Mouse (Mus musculus) Patski (cell line): ENCODE data around the gene Slc35b2. TPM values are rescaled to one million over a fixed set of nuclear protein-coding genes. Genes with fewer than 3 reads are reported as not detected.

ENCODE experiments used
- ATAC-seq: fragments of 100-300 bp; one replicate; pipeline ENCODE4 v1.8.0; 2021
- CTCF ChIA-PET: fragments of 350-600 bp; sonication (Branson Sonifier 250); formaldehyde crosslinking; loops from one replicate; lab custom pipeline; 2022; ENCODE audit warnings: inconsistent platforms; lab: Charles Lee
- POLR2A ChIA-PET: fragments of 350-600 bp; sonication (Branson Sonifier 250); formaldehyde crosslinking; loops from one replicate; lab custom pipeline; 2022; ENCODE audit warnings: antibody characterized with exemption, inconsistent platforms; lab: Charles Lee
- DNase-seq: peaks from one replicate; pipeline ENCODE4 v3.0.0-alpha.2; 2011; ENCODE audit warnings: low read depth, low spot score
- H3K27me3 ChIP-seq: fragments of 371-371 bp; one replicate; pipeline ENCODE4 v1.5.1; 2021
- CTCF ChIP-seq: fragments of 100-300 bp; IDR thresholded peaks from one replicate; pipeline ENCODE4 v1.5.1; 2021
- in situ Hi-C: fragments of 300-500 bp; cut with MboI; formaldehyde crosslinking; loops from 3 replicates; pipeline ENCODE4 v1.11.1; 2018; ENCODE audit warnings: low pct_unique_long_range_greater_than_20kb, mixed read lengths
- polyA plus RNA-seq: library from polyadenylated mRNA; unstranded; gene quantifications from one replicate; pipeline ENCODE4 v1.2.3, GENCODE M21; 2021

Gene Slc35b2
- polyA plus RNA-seq, 1 experiment from 2014 or later: 98.0 TPM

DNA sequence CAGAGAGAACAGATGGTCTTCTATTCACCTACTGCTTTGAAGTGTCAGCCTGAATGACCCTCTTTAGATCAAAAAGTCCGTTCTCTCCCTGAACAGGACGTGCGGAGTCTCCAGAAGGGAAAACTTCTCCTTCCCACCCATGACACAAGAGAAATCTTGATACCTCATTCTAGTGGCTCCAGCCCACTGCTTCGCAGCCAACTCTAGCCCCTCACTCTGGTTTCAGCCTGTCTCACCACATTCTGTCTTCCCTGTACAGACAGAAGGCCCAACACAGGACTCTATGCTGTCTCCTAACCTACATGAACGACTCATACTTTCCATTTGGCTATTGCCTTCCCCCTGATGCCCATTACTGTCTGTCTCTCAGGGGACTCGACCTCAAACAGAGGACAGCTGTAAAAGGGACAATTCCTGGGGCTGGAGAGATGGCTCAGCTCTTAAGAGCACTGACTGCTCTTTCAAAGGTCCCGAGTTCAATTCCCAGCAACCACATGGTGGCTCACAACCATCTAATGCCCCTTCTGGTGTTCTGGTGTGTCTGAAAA lies 12.4 kb upstream of the Slc35b2 start:
- no peak for TF ChIP-seq CTCF
- peaks cover 3% of the 10 kb centered on the region for H3K27me3 ChIP-seq
- ChIA-PET CTCF (interaction anchor here (0.6 to 2.1 kb wide), 5 partner anchors 9 to 80 kb away, joined by 3 to 6 read pairs (median 3); partner anchors contain the start of gene Aars2), POLR2A (interaction anchor here (0.7 kb wide), 1 partner anchor 73 kb away, joined by 6 read pairs; no protein-coding TSS in a partner anchor)
- in situ Hi-C loops: loop anchor here (5.0 kb wide), 2 partner anchors 44 to 74 kb away; partner anchors contain the start of genes Aars2 and Spats1
- DNase-seq: no peak
- no peak for ATAC-seq

DNA sequence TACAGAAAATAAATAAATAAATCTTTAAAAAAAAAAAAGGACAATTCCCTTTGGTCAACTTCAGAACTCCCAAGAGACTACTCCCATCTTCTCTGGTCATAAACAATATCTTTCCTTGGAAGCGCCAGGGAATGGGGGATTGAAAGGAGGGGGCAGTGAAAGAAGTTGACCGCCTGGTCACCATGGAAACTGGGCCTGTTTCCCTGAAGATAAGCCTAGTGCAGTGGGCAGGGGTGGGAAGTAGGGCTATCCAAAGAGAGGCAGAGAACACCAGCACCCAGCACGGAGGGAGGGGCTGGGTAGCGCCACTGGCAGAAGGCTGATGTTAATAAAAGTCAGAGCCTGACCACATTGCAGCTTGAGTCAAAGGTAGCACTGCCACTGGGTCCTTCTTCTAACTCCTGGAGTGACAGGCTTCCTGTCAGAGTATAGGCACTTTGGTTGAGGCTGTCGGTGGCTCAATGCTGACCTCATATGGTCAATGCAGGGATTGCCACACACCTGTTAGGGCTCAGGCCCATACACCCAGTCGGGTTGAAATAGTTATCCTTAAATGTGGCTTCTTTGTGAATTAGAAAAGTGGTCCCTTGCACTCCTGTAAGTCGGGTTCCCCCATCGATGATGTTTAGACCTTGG lies 11.7 kb upstream of the Slc35b2 start:
- DNase-seq (no peak), ATAC-seq (no peak)
- H3K27me3 ChIP-seq: peaks cover 3% of the 10 kb centered on the region
- CTCF ChIA-PET: interaction anchor here (0.6 to 2.1 kb wide), 8 partner anchors 9 to 81 kb away, joined by 3 to 8 read pairs (median 4); partner anchors contain the start of gene Aars2
- in situ Hi-C loops: loop anchor here (5.0 kb wide), 2 partner anchors 45 to 75 kb away; partner anchors contain the start of genes Aars2 and Spats1
- POLR2A ChIA-PET: no interaction called here
- TF ChIP-seq CTCF: no peak

DNA sequence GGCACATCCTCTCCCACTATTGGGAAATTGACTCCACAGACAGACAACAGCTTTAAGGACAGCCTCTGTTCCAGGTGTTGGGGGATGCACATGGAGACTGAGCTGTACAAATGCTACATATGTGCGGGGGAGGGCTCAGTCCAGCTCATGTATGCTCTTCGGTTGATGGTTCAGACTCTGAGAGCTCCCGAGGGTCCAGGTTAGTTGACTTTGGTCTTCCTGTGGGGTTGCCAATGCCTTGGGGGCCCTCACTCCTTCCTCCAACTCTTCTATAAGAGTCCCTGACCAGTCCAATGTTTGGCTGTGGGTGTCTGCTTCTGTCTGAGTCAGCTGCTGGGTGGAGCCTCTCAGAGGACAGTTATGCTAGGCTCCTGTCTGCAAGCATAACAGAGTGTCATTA lies 10.6 kb upstream of the Slc35b2 start:
- ATAC-seq (no peak), DNase-seq (no peak)
- TF ChIP-seq CTCF: no peak
- in situ Hi-C loops: loop anchor here (5.0 kb wide), 2 partner anchors 46 to 76 kb away; partner anchors contain the start of genes Aars2 and Spats1
- ChIA-PET POLR2A (no interaction called here), CTCF (interaction anchor here (1.1 to 1.7 kb wide), 6 partner anchors 35 to 82 kb away, joined by 3 to 8 read pairs (median 4); partner anchors contain the start of gene Aars2)
- H3K27me3 ChIP-seq: peaks cover 3% of the 10 kb centered on the region

DNA sequence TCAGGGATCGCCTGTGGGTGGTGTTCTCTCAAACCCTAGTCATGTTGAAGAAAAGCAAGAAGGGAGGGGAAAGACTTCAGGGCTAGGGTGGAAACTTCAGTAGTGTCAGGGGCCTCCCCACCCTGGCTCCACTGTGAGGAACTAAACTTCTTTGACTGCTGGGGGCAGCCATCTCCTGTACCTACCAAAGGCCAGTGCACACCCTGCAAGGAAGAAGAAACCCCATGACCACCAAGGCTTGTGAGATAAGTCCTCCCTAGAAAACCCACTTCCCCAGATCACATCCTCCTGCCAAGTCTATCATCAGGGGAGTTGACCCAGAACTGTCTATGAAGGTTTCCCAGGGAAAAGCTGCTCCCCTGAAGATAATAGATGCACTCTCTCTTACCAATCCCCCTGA lies 9.3 kb upstream of the Slc35b2 start:
- ChIA-PET POLR2A (no interaction called here), CTCF (interaction anchor here (1.6 to 1.7 kb wide), 2 partner anchors 37 to 51 kb away, joined by 3 to 4 read pairs; no protein-coding TSS in a partner anchor)
- DNase-seq (no peak), ATAC-seq (no peak)
- H3K27me3 ChIP-seq: peaks cover 3% of the 10 kb centered on the region
- in situ Hi-C loops: loop anchor here (5.0 kb wide), 2 partner anchors 47 to 77 kb away; partner anchors contain the start of genes Aars2 and Spats1
- TF ChIP-seq CTCF: no peak

DNA sequence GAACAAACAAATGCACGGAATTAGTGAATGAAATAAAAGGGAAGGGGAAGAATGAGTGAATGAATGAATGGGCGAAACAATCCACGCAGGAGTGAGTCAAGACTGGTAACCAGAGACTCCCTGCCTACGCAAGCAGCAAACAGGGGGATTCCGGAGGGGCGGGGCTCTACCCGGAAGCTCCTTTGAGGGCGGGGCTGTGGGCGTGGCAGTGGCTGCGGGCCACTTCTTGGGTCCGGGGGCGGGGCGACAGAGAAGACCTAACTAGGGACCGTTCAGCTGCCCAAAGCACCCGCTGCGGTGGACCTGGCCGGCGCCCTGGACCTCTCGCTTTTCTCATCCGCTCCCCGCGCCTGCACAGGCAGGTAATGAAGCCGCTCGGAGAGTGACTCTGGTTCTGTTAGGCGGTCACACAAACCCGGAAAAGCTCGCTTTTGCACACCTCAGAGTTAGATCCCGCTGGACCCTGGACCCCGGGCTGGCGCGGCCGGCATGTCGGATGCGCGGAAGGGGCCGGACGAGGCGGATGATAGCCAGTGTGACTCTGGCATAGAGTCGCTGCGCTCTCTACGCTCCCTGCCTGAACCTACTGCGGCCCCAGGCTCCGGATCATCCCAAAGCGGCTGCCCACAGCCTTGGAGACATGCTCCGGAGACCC lies 8.1 kb upstream of the Slc35b2 start, which contains the start of gene Nfkbie:
Nfkbie (plus strand) TSS at position 252 of the 655 bp plus-strand sequence.
- POLR2A ChIA-PET: interaction anchor here (0.9 to 1.0 kb wide), 2 partner anchors 14 to 17 kb away, joined by 3 read pairs; partner anchors contain the start of gene Hsp90ab1
- no peak for TF ChIP-seq CTCF
- ATAC-seq: peak; percentile 53
- in situ Hi-C loops: no loop called here
- peaks cover 3% of the 10 kb centered on the region for H3K27me3 ChIP-seq
- DNase-seq: peak; percentile 80
- CTCF ChIA-PET: interaction anchor here (0.9 to 2.1 kb wide), 3 partner anchors 16 to 52 kb away, joined by 3 to 7 read pairs (median 3); no protein-coding TSS in a partner anchor

DNA sequence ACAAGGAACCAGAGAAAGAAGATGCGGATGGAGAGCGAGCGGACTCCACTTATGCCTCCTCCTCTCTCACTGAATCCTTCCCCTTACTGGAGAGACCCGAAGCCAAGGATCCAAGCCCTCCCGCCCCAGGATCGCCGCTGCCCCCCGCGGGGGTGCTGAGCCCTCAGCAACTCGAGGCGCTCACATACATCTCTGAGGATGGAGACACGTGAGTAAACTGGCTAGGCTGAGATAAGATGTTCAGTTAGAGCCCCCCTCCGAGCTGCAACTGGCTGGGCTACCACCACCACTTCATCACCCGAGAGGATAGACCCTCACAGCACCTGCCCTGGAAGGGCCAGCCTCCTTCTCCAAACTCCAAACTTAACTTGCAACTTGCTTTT lies 7.6 kb upstream of the Slc35b2 start:
- H3K27me3 ChIP-seq: peaks cover 3% of the 10 kb centered on the region
- in situ Hi-C loops: no loop called here
- no peak for ATAC-seq
- POLR2A ChIA-PET: interaction anchor here (0.9 to 1.2 kb wide), 3 partner anchors 13 to 18 kb away, joined by 3 to 4 read pairs (median 3); partner anchors contain the start of gene Hsp90ab1
- no peak for TF ChIP-seq CTCF
- no peak for DNase-seq
- CTCF ChIA-PET: interaction anchor here (0.7 to 2.1 kb wide), 4 partner anchors 16 to 52 kb away, joined by 3 to 7 read pairs (median 4); no protein-coding TSS in a partner anchor

DNA sequence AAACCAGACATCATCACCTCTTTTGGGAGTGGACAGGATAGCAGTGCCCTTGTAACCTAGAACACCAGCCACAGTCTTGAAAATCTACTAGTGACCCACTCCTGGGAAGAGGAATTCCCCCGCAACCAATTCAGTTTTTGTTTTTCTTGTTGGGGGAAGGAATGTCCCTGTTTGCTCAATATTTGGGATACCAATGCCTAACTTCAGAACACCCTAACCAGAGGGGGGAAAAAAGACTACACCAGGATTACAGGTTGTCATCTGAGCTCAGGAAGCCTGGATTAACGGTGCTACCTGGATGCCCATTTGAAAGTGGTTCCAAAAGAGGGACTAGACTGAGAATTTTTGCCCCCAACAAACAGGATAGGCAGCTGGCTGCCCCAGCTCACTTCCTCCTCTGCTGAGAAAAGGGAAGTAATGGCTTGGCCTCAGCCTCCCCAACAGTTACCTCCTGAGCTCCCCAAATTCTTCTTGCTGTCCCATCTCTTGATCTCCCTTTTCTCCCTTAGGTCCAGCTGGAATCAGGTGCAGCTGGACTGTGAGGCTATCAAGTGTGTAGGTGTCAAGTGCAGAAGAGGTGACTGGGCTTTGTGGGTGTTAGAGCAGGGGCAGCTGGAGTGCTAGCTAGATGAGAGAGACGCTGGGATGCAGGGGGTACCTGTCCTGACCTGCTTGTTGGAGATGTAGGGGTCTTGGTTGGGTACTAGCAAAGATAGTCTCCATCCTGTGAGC lies 7.0 kb upstream of the Slc35b2 start:
- ATAC-seq: no peak
- no peak for DNase-seq
- in situ Hi-C loops: no loop called here
- no peak for TF ChIP-seq CTCF
- ChIA-PET POLR2A (interaction anchor here (0.7 to 1.2 kb wide), 3 partner anchors 11 to 18 kb away, joined by 3 to 4 read pairs (median 3); no protein-coding TSS in a partner anchor), CTCF (interaction anchor here (0.7 to 2.1 kb wide), 3 partner anchors 15 to 40 kb away, joined by 3 to 7 read pairs (median 4); no protein-coding TSS in a partner anchor)
- H3K27me3 ChIP-seq: peaks cover 3% of the 10 kb centered on the region

DNA sequence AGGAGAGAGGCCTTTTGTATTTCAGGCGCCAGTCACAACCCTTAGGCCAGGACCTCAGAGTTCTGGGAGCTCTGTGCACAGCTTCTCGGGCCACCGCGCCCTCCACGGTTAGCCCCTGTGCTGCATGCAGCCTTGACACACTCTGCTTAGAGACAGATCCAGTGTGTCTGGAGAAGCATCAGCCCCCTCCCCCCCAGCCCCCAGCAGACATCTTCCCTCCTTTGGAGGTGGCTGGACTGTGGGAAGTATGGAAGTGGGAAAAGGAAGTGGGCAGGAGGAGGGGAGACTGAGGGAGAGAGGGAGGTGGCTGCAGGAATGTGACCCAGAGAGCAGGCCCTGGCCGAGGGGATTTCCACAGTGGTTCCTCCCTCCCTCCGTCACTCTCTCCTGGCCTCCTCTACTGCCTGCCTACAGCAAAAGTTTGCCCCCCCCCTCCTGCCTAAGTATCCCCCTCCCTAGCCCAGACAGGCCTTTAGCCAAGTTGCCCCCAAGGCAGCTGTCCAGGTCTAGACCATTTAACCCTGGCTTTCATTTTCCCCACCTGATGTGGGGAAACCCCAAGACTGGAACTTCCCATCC lies 6.3 kb upstream of the Slc35b2 start:
- peaks cover 3% of the 10 kb centered on the region for H3K27me3 ChIP-seq
- in situ Hi-C loops: no loop called here
- ChIA-PET POLR2A (interaction anchor here (0.6 to 1.2 kb wide), 6 partner anchors 10 to 1135 kb away, joined by 3 to 4 read pairs (median 4); no protein-coding TSS in a partner anchor), CTCF (interaction anchor here (2.0 to 2.1 kb wide), 2 partner anchors 14 to 21 kb away, joined by 4 to 7 read pairs; no protein-coding TSS in a partner anchor)
- TF ChIP-seq CTCF: no peak
- no peak for DNase-seq
- peak; percentile 9 for ATAC-seq
